Mouse (Mus musculus): Measurements from ENCODE around the gene Ano1.

DNA sequence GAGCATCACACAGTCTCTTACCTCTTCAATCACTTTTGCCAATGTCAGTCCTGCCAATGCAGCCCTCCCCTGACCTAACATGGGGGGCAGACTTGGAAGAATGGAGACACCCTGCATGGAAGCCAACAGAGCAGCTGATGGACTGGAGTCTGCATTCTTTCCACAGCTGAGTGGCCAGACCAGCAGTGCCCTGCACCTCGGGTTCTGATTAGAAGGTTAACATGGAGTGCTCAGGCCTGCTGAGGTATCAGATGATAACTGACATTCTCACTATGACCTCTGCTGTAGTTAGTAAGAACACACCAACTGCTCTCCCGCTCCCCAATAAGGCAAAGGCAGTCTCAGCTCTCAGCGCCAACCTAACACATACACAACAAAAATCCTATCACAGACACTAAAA lies 206.5 kb downstream of the Ano1 start:
- no peak for TF ChIP-seq CTCF (IDR thresholded peaks at IDR 0.05; ENCODE audit: extremely low read depth, insufficient read depth, low read length)
- no peak for TF ChIP-seq POLR2A (IDR thresholded peaks at IDR 0.05; ENCODE audit: extremely low read depth, insufficient read depth, low read length)
